Mouse (Mus musculus): ENCODE measurements at regions not wholly inside any gene's neighbourhood (a gene's known extent, or its start where the extent isn't known, plus 50 kb on each side); places are given as distances from the start of the nearest gene placed in this dataset.

DNA sequence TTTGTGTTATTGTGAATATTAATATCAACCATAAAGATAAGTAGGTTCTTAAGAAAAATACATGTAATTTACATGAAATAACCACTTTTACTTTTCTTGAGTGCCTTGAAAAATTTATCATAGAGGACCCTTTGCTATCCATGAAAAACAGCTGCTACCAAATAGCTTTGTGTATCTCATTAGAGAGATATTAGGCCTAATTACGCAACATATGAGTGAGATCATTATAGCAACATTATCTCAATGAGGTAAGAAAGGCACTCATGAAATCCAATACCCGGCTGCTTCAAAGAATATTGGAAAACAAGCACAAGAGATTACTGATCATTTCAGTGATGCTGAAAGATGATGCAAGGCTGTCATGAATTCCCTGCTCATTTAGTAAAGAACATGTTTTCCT, 74.9 kb upstream of the Gm11146 start:
- no peak for TF ChIP-seq CTCF (IDR thresholded peaks at IDR 0.05; ENCODE audit: low read depth, low read length)
- no peak for TF ChIP-seq POLR2A (IDR thresholded peaks at IDR 0.05; ENCODE audit: insufficient read depth, low read length)
- TF ChIP-seq EP300 (IDR thresholded peaks at IDR 0.05; ENCODE audit: insufficient read depth, low read depth, low read length), result no peak

Measured in ES-Bruce4 (cell line).